Mouse (Mus musculus) right cerebral cortex, postnatal 10 days (tissue): ENCODE measurements at regions not wholly inside any gene's neighbourhood (a gene's known extent, or its start where the extent isn't known, plus 50 kb on each side); places are given as distances from the start of the nearest gene placed in this dataset.
"Not testable (repeated sequence)": the region's sequence is repeated elsewhere in the genome, so short reads cannot be mapped to it uniquely, and the experiment has no call there.

Experiments used
- DNase-seq, 2 experiments: peaks; one replicate each; pipeline ENCODE4 v3.0.0; 2021; ENCODE audit warnings: low spot score in 2 of 2

GRCm38 (mm10) chr16:30686536-30686935 is 87.0 kb downstream of the Fam43a start:
- no peak for DNase-seq

- no peak for DNase-seq
Measured at GRCm38 (mm10) chr16:30687225-30687624, 87.7 kb downstream of the Fam43a start.

- DNase-seq = no peak
Measured at GRCm38 (mm10) chr16:30687682-30688081, 88.2 kb downstream of the Fam43a start.

- DNase-seq = no peak
Measured at GRCm38 (mm10) chr16:30690531-30690930, 91.0 kb downstream of the Fam43a start.

DNA sequence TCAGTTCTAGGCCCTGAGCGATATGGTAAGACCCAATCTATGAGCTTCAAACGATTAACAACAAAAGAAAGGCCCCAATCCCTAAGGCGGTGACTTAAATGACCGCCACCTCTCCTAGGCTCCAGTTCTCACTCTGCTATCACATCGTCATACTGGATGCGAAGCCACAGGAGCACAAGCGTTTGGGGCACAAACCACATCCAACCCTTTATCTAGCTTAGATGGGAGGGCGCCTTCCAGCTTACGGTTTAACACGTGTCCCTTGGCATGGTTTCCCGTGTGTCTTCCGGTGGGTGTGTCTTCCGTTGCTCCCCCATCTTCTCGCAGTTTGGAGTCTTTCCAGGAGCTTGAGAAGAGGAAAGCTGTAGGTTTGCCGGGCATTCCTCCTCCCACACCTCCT is 92.4 kb downstream of the Fam43a start:
- no peak for DNase-seq

- DNase-seq = no peak
Measured at GRCm38 (mm10) chr16:30692541-30693141, 93.1 kb downstream of the Fam43a start.

DNA sequence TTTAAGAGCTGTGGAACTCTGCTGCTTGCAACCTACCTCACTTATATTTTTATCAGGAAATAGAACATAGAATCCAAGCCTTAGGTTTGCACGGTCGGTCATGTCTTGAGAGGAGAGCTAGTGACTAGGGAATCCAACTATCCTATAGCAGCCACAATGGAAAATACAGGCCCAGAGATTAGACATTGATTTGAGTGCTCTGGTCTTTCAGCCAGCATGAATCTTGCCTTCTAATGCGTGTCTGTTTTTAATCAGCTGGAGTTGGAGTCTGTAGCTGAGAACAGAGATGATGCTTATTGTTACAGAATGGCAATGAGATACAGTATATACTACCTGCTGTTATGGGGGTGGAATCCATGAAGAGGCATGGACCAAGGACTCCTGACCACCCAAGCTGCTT is 93.7 kb downstream of the Fam43a start:
- DNase-seq = no peak

- DNase-seq = no peak
Measured at GRCm38 (mm10) chr16:30693839-30694527, 94.5 kb downstream of the Fam43a start.

GRCm38 (mm10) chr16:30695691-30696090 is 96.2 kb downstream of the Fam43a start:
- DNase-seq = no peak

GRCm38 (mm10) chr16:30697209-30697608 is 97.7 kb downstream of the Fam43a start:
- no peak for DNase-seq

GRCm38 (mm10) chr16:30697806-30698205 is 98.3 kb downstream of the Fam43a start:
- peak in 1 of 2 experiments; percentile 39 for DNase-seq

- no peak for DNase-seq
Measured at GRCm38 (mm10) chr16:30703831-30704230, 104.3 kb downstream of the Fam43a start.

- DNase-seq = no peak
Measured at GRCm38 (mm10) chr16:30709501-30709900, 110.0 kb downstream of the Fam43a start.

DNA sequence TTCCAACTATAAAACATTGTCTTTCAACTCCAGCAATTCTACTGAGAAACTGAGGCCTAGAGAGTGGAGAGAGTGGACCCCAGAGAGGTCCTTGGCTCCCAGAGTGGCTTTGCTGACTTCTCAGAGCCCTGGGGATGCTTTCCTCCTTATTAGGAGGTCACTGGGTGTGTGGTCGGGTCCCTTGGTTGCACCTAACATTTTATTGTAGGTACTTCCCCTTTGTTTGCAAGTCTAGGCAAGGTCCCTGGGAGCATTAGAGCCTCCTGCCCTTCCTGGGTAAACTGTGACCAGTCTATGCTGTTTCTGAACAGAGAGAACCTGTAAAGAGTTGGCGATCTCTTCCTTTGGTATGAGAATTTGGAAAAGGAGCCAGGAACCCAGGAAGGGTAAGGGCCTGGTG is 110.5 kb downstream of the Fam43a start:
- no peak for DNase-seq

- DNase-seq = no peak
Measured at GRCm38 (mm10) chr16:30712570-30712969, 113.0 kb downstream of the Fam43a start.

- not testable (repeated sequence) for DNase-seq
Measured at GRCm38 (mm10) chr16:30717577-30717976, 118.1 kb downstream of the Fam43a start.

- DNase-seq = no peak
Measured at GRCm38 (mm10) chr16:30720791-30721190, 121.3 kb downstream of the Fam43a start.

GRCm38 (mm10) chr16:30721223-30721622 is 121.7 kb downstream of the Fam43a start:
- no peak for DNase-seq

GRCm38 (mm10) chr16:30722372-30722771 is 122.8 kb downstream of the Fam43a start:
- no peak for DNase-seq

- DNase-seq = no peak
Measured at GRCm38 (mm10) chr16:30724591-30724990, 125.1 kb downstream of the Fam43a start.

DNA sequence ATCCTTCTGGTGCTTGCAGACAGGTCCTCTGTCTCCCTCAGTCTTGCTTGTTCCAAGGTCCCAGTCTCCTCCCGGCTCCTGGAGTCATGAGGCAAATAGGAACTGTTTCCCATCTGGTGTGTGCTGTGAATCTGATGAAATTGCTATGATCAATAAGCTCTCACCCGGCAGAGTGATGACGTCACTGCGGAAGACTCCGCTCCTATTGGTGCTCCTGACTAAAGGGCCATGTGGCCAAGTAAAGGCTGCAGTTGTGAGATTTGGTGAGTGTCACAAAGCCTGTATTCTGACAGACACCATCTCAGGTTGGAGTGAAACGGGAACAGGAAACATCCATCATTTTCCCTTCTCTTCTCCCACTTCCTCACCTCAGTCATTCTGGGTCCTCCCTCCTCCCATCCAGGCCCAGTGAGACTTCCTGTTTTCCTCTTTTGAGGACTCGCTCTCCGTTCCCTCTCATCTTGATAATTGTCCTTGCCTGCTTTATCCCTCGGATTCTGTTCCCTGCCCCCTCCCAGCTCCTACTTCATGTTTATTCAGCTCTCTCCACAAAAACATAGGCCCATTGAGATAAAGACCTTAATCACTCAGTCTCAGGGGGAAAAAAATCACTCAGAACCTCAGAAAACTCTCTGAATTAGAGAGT is 133.4 kb downstream of the Fam43a start:
- no peak for DNase-seq

DNA sequence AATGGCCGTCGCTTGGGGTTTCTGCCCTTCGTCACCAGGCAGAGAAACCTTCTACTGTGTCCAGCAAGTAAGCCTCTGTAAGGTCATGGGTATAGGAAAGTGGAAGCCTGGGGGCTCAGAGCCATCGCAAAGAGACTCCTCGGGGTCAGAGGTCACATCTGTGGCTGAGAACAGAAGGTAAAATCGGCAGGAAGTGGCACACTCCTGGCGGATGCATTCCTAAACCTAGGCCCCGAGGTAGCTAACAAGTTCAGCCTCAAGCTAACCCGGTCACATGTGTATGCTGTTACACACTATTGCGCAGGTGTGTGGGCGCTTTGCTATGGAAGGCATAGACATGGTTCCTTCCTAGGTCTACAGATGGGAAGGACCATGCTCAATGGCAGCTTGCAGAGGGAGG is 134.0 kb downstream of the Fam43a start:
- no peak for DNase-seq

DNA sequence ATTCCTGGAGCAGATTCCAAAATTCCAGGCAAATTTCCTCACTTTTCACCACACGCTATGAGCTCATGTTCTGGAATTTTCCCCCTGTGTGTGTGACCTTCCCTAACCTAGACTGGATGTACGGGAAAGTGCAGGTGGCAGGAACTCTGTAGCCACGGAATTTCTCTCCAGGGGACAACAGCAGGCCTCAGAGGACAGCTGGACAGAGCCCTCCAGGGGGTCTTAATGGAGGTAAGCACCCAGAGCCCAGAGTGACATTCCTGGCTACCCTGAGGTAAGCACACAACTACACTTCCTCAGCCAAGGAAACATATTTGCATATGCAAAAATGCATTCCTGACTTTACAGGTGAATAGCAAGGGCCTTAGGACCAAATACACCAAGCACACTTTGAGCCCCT is 135.8 kb downstream of the Fam43a start:
- DNase-seq = no peak
